Mouse (Mus musculus) liver, embryonic 15.5 days (tissue): Measurements from ENCODE around the gene Anapc15. TPM values are rescaled to one million over a fixed set of nuclear protein-coding genes. Genes with fewer than 3 reads are reported as not detected.

Experiments used
- ATAC-seq: fragments of 200-750 bp; cut with Nextera tagmentation; 2 replicates; pipeline ENCODE4 v1.8.0; 2017; ENCODE audit warnings: moderate number of reproducible peaks, mild to moderate bottlenecking, moderate library complexity; ENCODE audit not compliant: insufficient read depth
- H3K27ac ChIP-seq: fragments of 300-500 bp; sonication (generic); replicated peaks from 2 replicates; pipeline ENCODE4 v1.5.1; 2015; ENCODE audit warnings: mild to moderate bottlenecking, inconsistent platforms
- H3K27me3 ChIP-seq: fragments of 300-500 bp; sonication (generic); 2 replicates; pipeline ENCODE4 v1.6.1; 2015; ENCODE audit warnings: mild to moderate bottlenecking, inconsistent platforms
- H3K36me3 ChIP-seq: fragments of 300-500 bp; sonication (generic); replicated peaks from 2 replicates; pipeline ENCODE4 v1.6.1; 2015; ENCODE audit warnings: moderate library complexity, mild to moderate bottlenecking, inconsistent platforms
- H3K4me1 ChIP-seq: fragments of 300-500 bp; sonication (generic); replicated peaks from 2 replicates; pipeline ENCODE4 v1.6.1; 2015; ENCODE audit warnings: inconsistent platforms
- H3K4me2 ChIP-seq: fragments of 300-500 bp; sonication (generic); 2 replicates; pipeline ENCODE4 v1.6.1; 2015; ENCODE audit warnings: moderate library complexity, mild to moderate bottlenecking, inconsistent platforms
- H3K4me3 ChIP-seq: fragments of 300-500 bp; sonication (generic); replicated peaks from 2 replicates; pipeline ENCODE4 v1.5.1; 2015; ENCODE audit warnings: mild to moderate bottlenecking, inconsistent platforms
- H3K9ac ChIP-seq: fragments of 300-500 bp; sonication (generic); 2 replicates; pipeline ENCODE4 v1.6.1; 2015; ENCODE audit warnings: moderate library complexity, mild to moderate bottlenecking, inconsistent platforms
- H3K9me3 ChIP-seq: fragments of 300-500 bp; sonication (generic); replicated peaks from 2 replicates; pipeline ENCODE4 v1.6.1; 2016; ENCODE audit warnings: inconsistent platforms
- WGBS: fragments of 180-500 bp; shearing (Covaris S2); methylation state at CpG from one replicate; pipeline ENCODE4 v1.1.7; 2015; ENCODE audit warnings: mixed read lengths; ENCODE audit not compliant: insufficient replicate concordance; 5-methylcytosine and 5-hydroxymethylcytosine counted together
- polyA plus RNA-seq: library from polyadenylated mRNA; unstranded; fragments of >200 nt; fragmentation: Nextera tagmentation; extraction: Ambion mirVana; gene quantifications from 2 replicates; pipeline ENCODE4 v1.2.1, GENCODE M21; 2015

Anapc15 gene
- polyA plus RNA-seq, 1 experiment from 2014 or later: 44.5 TPM

- no peak for ATAC-seq
- Histone ChIP-seq H3K9ac (no peak overlapping the region), H3K4me3 (no peak overlapping the region), H3K27ac (no peak overlapping the region), H3K27me3 (no peaks in the 10 kb centered on the region), H3K4me1 (no peaks in the 10 kb centered on the region), H3K36me3 (no peaks in the 10 kb centered on the region), H3K4me2 (no peak overlapping the region), H3K9me3 (no peaks in the 10 kb centered on the region)
- 65% methylated on average over 6 of the region's 6 CpGs for WGBS
Measured at GRCm38 (mm10) chr7:101852846-101853245, 10.7 kb upstream of the Anapc15 start.

GRCm38 (mm10) chr7:101853816-101854215, 9.7 kb upstream of the Anapc15 start:
- H3K36me3 ChIP-seq: no peaks in the 10 kb centered on the region
- H3K9me3 ChIP-seq: no peaks in the 10 kb centered on the region
- no peak for ATAC-seq
- no peak overlapping the region for H3K9ac ChIP-seq
- H3K4me2 ChIP-seq: no peak overlapping the region
- WGBS: 39% methylated on average over 2 of the region's 2 CpGs
- H3K4me1 ChIP-seq: no peaks in the 10 kb centered on the region
- no peaks in the 10 kb centered on the region for H3K27me3 ChIP-seq
- H3K4me3 ChIP-seq: no peak overlapping the region
- no peak overlapping the region for H3K27ac ChIP-seq

- no peaks in the 10 kb centered on the region for H3K9me3 ChIP-seq
- H3K4me1 ChIP-seq: no peaks in the 10 kb centered on the region
- 62% methylated on average over 4 of the region's 4 CpGs for WGBS
- H3K27me3 ChIP-seq: no peaks in the 10 kb centered on the region
- no peak within 1 kb of the TSS for H3K4me3 ChIP-seq
- no peak within 1 kb of the TSS for H3K4me2 ChIP-seq
- H3K9ac ChIP-seq: no peak within 1 kb of the TSS
- H3K36me3 ChIP-seq: no peaks in the 10 kb centered on the region
- no peak for ATAC-seq
- H3K27ac ChIP-seq: no peak within 1 kb of the TSS
Measured at GRCm38 (mm10) chr7:101857094-101857493, 6.4 kb upstream of the Anapc15 start, which contains the start of gene Folr2. TSS of gene Folr2 (minus strand) at chr7:101857194.

GRCm38 (mm10) chr7:101858362-101858761, 5.2 kb upstream of the Anapc15 start:
- H3K4me1 ChIP-seq: no peaks in the 10 kb centered on the region
- WGBS: 50% methylated on average over 9 of the region's 9 CpGs
- H3K27me3 ChIP-seq: no peaks in the 10 kb centered on the region
- H3K4me2 ChIP-seq: no peak overlapping the region
- ATAC-seq: no peak
- H3K36me3 ChIP-seq: no peaks in the 10 kb centered on the region
- H3K9me3 ChIP-seq: no peaks in the 10 kb centered on the region
- H3K27ac ChIP-seq: no peak overlapping the region
- H3K4me3 ChIP-seq: no peak overlapping the region
- H3K9ac ChIP-seq: no peak overlapping the region

- Histone ChIP-seq H3K27ac (no peak overlapping the region), H3K4me3 (no peak overlapping the region), H3K9ac (no peak overlapping the region), H3K4me2 (no peak overlapping the region), H3K9me3 (no peaks in the 10 kb centered on the region), H3K27me3 (no peaks in the 10 kb centered on the region), H3K4me1 (no peaks in the 10 kb centered on the region), H3K36me3 (no peaks in the 10 kb centered on the region)
- no peak for ATAC-seq
Measured at GRCm38 (mm10) chr7:101860978-101861377, 2.5 kb upstream of the Anapc15 start.

GRCm38 (mm10) chr7:101862291-101862690, 1.2 kb upstream of the Anapc15 start:
- Histone ChIP-seq H3K36me3 (no peaks in the 10 kb centered on the region), H3K4me2 (no peak overlapping the region), H3K9ac (no peak overlapping the region), H3K9me3 (no peaks in the 10 kb centered on the region), H3K27me3 (no peaks in the 10 kb centered on the region), H3K4me3 (no peak overlapping the region), H3K27ac (no peak overlapping the region), H3K4me1 (no peaks in the 10 kb centered on the region)
- ATAC-seq: no peak
- 52% methylated on average over 3 of the region's 3 CpGs for WGBS

- ATAC-seq: no peak
- no peak overlapping the region for H3K4me3 ChIP-seq
- H3K9ac ChIP-seq: no peak overlapping the region
- no peak overlapping the region for H3K4me2 ChIP-seq
- no peaks in the 10 kb centered on the region for H3K27me3 ChIP-seq
- 63% methylated on average over 11 of the region's 11 CpGs for WGBS
- no peak overlapping the region for H3K27ac ChIP-seq
- no peaks in the 10 kb centered on the region for H3K36me3 ChIP-seq
- peaks cover 6% of the 10 kb centered on the region for H3K4me1 ChIP-seq
- H3K9me3 ChIP-seq: no peaks in the 10 kb centered on the region
Measured at GRCm38 (mm10) chr7:101866491-101867265, 3.2 kb downstream of the Anapc15 start.

GRCm38 (mm10) chr7:101867482-101867881, 4.0 kb downstream of the Anapc15 start:
- no peaks in the 10 kb centered on the region for H3K27me3 ChIP-seq
- no peak for ATAC-seq
- 86% methylated on average over 4 of the region's 4 CpGs for WGBS
- H3K4me1 ChIP-seq: peaks cover 6% of the 10 kb centered on the region
- no peaks in the 10 kb centered on the region for H3K9me3 ChIP-seq
- H3K4me2 ChIP-seq: no peak overlapping the region
- no peak overlapping the region for H3K9ac ChIP-seq
- no peaks in the 10 kb centered on the region for H3K36me3 ChIP-seq
- H3K4me3 ChIP-seq: no peak overlapping the region
- H3K27ac ChIP-seq: no peak overlapping the region

GRCm38 (mm10) chr7:101868241-101869162, 5.0 kb downstream of the Anapc15 start:
- Histone ChIP-seq H3K9me3 (no peaks in the 10 kb centered on the region), H3K4me1 (peaks cover 6% of the 10 kb centered on the region), H3K27me3 (no peaks in the 10 kb centered on the region), H3K27ac (no peak overlapping the region), H3K4me3 (no peak overlapping the region), H3K4me2 (no peak overlapping the region), H3K9ac (no peak overlapping the region), H3K36me3 (no peaks in the 10 kb centered on the region)
- WGBS: 63% methylated on average over 13 of the region's 13 CpGs
- no peak for ATAC-seq

GRCm38 (mm10) chr7:101869163-101869500, 5.6 kb downstream of the Anapc15 start:
- H3K27me3 ChIP-seq: no peaks in the 10 kb centered on the region
- no peaks in the 10 kb centered on the region for H3K36me3 ChIP-seq
- no peaks in the 10 kb centered on the region for H3K9me3 ChIP-seq
- H3K4me1 ChIP-seq: peaks cover 6% of the 10 kb centered on the region
- no peak for ATAC-seq
- H3K4me2 ChIP-seq: no peak overlapping the region
- H3K4me3 ChIP-seq: no peak overlapping the region
- H3K27ac ChIP-seq: no peak overlapping the region
- H3K9ac ChIP-seq: no peak overlapping the region
- WGBS: 64% methylated on average over 7 of the region's 7 CpGs

- ATAC-seq: no peak
- Histone ChIP-seq H3K27ac (no peak within 1 kb of the TSS), H3K9me3 (no peaks in the 10 kb centered on the region), H3K4me2 (no peak within 1 kb of the TSS), H3K4me3 (no peak within 1 kb of the TSS), H3K9ac (no peak within 1 kb of the TSS), H3K27me3 (no peaks in the 10 kb centered on the region), H3K36me3 (no peaks in the 10 kb centered on the region), H3K4me1 (peaks cover 6% of the 10 kb centered on the region)
- WGBS: 60% methylated on average over 2 of the region's 2 CpGs
Measured at GRCm38 (mm10) chr7:101870629-101871028, 7.1 kb downstream of the Anapc15 start, which contains the start of gene Folr1. TSS of gene Folr1 (minus strand) at chr7:101870788.
